Mouse (Mus musculus) liver, adult 2 months (tissue): ENCODE data around the gene Lep.

ENCODE experiments used
- CTCF ChIP-seq: fragments of 200-500 bp; IDR thresholded peaks from 2 replicates; pipeline ENCODE4 v1.5.1; 2011; ENCODE audit warnings: low read depth, low read length, control low read depth
- POLR2A ChIP-seq: fragments of 200-500 bp; IDR thresholded peaks from 2 replicates; pipeline ENCODE4 v1.6.1; 2011; ENCODE audit warnings: low read length, control low read depth; ENCODE audit not compliant: insufficient read depth; ENCODE audit errors: extremely low read depth

- TF ChIP-seq CTCF (no peak), POLR2A (no peak)
Measured at GRCm38 (mm10) chr6:29118231-29118630, 58.2 kb downstream of the Lep start.
